Mouse (Mus musculus): ENCODE results near the gene Ddo.

DNA sequence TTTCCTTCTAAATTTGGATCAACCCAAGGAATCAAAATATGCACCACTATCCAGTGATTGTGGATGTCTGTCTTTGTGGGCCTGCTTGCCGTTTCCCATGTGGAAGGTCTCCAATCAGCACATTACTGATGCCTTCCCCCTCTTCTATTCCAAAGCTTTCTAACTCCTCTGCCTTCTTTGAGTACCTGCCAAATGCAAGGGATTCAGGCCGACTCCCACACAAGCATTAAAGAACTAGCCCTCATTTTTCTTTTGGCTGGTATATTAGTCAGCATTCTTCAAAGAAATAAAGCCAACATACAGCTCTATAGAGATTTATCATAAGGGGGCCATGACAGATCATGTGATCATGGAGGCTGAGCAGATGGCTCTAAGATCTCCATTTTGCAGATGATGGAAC, 21.9 kb downstream of the Ddo start:
- TF ChIP-seq POLR2A (IDR thresholded peaks at IDR 0.05; ENCODE audit: low read depth, low read length), result no peak
- no peak for TF ChIP-seq CTCF (IDR thresholded peaks at IDR 0.05; ENCODE audit: extremely low read depth, insufficient read length, insufficient replicate concordance, low read depth, low read length)
